Mouse (Mus musculus): ENCODE results near the gene Stx16.
A peak's percentile ranks its signal among the peaks of the same experiment; 100 is the strongest.

The Stx16 gene

DNA sequence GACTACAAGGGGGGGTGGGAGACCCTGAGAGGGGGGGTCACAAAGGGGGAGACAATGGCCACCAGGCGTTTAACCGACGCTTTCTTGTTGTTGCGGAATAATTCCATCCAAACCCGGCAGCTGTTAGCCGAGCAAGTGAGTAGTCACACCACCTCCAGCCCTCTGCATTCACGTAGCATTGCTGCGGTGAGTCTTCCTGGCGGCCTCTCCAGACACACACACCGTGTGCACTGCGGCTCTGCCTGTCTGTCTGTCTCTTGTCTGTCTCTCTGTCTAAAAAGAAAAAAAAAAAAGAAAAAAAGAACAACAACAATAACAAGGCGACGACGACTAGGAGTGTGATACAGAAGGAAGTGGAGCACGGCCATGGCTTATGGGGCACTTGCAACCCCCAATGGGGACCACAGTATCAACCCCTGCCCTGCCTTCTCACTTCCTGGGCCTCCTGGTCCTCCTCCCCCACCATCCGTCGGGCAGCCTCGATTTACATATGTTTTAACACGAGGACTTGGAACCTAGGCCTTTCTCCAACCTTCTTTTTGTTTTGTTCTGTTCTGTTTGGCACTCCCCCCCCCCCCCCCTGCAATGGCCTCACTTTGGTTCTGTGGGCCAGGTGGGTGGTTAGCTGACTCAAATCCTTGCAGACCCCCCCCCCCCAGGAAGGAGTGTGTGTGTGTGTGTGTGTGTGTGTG is 1.0 kb downstream of the Stx16 start:
- DNase-seq: peak in 1 of 2 experiments; percentile 35

DNA sequence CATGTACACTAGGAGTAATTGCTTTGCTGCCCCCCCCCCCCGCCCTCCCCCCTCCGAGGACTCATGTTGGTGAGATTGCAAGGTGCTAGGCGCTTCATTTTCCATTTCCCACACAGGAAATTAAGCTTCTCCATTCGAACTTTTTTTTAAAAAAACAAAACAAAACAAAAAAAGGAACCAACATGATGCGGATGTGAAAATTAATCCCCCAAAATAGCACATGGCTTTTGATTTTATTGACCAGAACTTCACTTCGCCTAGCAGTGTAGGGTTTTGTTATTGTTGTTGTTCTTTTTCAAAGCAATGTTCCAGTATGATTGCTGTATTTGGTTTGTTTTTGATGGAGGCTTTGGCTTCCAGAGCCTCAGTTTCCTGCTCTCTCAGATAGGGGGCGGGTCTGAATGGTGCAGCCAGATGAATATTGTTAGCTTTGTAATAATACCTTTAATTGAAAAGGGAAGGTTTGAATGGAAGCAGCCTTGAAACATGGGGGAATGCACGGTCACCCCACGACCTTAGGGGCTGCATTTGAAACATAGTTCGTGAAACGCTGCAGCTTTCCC is 1.7 kb downstream of the Stx16 start:
- no peak for DNase-seq

DNA sequence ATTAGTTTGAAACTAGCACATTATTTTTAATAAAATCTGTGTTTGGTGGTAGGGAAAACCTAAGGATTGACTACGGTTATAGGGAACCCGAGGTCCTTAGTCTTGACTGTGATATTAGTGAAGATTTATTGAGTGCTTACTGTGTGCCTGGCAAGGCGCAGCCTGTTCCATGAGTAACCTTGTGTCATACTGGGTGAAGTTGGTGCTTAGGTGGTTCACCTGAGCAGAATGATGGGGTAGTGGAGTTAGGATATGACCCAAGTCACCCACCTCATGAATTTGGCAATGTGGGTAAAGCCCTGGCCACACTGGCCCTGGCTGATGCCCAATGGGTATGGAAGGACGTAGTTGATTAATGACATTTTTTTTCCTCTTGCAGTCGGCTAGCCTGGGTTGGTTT is 5.7 kb downstream of the Stx16 start:
- no peak for DNase-seq

DNA sequence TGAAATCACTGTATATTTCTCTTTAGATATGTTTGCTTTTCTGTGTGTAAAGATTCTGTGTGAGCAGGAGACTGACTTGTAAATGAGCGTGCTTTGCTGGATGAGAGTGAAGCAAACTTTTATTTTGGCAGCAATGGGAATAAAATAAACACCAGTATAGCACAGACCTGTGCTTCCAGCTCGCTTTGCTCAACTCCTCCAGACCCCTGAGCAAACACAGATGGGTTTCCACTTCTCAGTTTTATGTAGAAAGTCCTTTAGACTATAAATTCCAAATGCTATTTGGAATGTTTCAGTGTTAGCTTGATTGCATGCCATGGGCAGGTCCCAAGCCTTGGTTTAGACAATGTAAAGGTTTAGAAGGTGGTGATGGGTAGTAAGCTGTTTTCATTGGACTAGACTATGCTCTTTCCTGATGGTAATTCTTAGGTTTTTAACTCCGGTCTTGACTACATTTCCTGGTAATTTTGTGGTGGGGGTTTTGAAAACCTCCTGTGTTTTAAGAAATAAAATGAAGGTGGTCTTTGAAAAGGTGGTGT is 6.3 kb downstream of the Stx16 start:
- DNase-seq: no peak

DNA sequence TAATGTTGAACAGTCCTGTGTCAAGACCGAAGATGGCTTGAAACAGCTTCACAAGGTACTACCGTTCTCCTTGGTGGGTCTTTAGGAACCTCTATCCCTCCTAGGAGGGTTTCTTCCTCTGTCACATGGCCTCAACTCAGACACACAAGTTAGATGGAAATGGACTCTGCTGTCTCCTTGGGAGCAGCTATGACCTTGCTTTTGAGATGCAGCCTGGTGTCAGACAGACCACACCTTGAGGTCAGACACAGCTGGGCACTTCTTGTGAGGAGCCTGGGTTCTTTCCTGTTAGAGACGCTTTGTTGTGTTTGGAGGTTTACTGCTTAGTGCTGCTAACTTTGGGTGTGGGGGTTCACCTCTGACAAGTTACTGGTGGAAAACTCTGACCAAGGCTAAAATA is 19.0 kb downstream of the Stx16 start:
- DNase-seq: no peak

DNA sequence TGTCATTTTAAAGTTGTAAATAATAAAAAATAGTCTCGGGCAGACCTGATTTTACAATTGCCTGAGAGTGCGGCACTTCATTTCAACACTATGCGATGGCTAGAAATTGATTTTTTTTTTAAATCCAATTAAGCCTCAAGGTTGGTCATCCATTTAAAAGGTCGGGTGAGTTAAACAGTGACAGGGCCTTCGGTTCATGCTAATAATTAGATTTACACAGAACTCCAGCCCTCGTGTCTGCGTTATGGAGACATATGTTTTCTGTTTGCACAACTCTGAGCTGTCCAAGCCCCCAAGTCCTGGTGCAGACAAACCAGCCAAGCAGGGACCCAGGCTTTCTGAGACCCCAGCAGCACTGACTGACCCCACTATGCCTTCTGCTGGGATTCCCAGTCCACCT is 26.3 kb downstream of the Stx16 start:
- DNase-seq: no peak

DNA sequence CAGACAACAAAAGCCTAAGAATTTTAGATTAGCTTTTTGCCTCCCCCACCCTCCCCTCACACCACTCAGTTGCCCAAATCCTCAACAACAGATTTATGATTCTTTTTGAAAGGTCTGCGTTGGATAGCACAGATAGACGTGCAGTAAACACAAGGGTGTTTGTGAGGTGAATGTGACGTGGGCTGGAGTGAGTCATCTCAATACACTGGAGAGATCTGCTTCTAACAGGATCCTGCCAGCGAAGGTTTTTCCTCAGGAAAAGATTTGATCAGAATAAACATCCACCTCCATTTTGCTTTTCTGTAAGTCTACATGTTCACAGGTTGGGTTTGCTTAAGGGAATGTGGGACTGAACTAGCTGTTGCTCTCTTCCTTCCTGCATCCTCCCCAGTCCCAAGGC is 27.4 kb downstream of the Stx16 start:
- DNase-seq: no peak

DNA sequence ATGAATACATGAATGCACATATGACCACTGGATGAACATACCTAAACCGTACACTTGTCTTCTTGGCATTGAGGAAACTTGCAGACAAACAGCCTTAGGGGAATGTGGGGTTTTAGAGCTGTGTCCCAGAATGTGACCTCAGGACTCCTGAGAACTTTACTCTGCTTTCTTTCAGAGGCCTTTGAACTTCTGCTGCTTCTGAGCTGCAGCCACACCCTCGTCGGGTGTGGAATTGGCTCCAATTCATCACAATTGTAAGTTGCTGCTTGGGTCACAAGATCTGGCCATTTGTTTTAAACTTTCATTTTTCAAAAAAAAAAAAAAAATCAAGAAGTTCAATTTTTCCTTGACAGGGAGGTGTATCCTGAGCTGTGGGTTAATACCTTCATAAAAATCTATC is 31.3 kb downstream of the Stx16 start:
- peak in 1 of 2 experiments; percentile 27 for DNase-seq

DNA sequence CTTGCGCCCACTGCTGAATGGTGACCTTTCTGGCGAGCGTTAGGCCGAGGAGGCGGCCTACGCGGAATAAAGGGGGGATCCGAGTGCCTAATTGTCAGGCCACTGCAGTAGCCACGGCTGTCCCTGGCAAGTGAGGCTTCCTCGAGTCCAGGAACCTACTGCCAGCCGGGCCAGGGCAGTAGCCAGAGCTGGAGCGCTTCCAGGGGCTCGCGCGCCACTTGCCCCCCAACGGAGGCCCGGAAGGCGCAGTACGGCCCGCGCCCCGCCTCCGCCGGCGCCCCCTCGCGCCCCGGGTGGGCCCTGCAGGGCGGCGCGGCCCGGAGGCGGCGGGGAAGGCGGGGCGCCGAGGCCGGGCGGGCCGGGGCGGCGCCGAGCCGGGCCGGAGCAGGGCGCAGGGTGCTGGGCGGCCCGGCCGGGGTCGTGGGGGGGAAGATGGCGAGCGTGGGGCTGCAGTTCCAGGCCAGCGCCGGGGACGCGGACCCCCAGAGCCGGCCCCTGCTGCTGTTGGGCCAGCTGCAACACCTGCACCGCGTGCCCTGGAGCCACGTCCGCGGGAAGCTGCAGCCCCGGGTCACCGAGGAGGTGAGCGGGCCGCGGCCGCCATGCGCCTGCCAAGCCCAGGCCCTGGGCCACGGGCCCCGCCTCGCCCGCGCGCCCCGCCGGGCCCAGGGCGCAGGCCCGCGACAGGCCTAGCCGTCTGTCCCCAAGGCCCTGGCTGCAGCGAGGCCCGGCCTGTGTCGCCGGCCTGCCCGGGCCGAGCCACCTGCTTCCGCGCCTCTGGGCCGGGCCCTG is 34.1 kb downstream of the Stx16 start, which contains the start of gene Npepl1:
Gene Npepl1 (plus strand): TSS at position 359 of the 792 bp plus-strand sequence.
- peak; percentile 72 to 87 for DNase-seq

DNA sequence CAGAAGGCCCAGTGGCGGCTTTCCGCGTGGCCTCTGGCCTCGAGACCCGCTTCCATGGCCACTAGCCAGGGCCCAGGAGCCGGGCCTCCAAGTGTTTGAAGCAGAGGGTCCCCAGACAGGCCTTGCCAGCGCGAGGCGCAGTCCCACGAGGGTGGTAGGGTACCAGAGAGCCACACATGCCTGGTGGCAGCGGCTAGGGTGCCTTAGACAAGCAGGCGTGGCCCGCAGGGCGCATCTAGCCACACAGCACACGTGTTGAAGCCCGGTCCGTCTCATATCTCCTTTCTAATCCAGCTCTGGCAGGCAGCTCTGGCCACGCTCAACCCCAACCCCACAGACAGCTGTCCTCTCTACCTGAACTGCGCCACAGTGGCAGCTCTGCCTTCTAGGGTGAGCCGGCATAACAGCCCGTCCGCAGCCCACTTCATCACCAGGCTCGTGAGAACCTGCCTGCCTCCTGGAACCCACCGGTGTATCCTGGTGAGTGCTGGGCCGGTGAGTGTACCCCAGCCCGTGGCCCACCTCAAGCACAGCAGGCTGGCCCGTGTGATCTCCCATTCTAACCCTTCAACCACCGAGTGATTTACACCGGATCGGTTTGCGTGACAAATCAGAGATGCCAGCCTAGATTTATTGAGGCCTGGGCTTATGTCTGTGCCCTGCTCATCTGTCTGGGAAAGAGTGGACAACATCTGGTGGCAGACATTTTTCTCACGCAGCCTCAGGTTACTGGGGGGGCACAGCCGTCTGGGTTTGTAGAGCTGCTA is 34.9 kb downstream of the Stx16 start:
- peak in 1 of 2 experiments; percentile 20 for DNase-seq

DNA sequence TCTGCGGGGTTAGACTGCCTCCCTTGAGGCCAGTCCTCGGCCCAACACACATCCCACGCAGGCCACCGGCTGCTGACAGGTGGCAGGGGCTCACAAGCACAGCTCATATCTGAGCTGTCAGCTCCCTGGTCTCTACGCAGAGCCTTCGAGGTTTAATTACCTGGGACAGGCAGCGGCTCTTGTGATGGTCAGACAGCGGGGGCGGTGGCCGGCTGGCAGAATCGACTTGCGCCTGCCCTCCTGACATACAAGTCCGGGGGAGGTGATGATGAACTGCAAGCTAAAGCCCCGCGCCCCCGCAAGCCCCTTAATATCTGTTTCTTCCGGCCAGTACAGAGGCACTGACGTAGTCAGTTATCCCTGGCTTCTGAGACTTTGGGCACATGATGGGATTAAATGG is 36.8 kb downstream of the Stx16 start:
- no peak for DNase-seq

DNA sequence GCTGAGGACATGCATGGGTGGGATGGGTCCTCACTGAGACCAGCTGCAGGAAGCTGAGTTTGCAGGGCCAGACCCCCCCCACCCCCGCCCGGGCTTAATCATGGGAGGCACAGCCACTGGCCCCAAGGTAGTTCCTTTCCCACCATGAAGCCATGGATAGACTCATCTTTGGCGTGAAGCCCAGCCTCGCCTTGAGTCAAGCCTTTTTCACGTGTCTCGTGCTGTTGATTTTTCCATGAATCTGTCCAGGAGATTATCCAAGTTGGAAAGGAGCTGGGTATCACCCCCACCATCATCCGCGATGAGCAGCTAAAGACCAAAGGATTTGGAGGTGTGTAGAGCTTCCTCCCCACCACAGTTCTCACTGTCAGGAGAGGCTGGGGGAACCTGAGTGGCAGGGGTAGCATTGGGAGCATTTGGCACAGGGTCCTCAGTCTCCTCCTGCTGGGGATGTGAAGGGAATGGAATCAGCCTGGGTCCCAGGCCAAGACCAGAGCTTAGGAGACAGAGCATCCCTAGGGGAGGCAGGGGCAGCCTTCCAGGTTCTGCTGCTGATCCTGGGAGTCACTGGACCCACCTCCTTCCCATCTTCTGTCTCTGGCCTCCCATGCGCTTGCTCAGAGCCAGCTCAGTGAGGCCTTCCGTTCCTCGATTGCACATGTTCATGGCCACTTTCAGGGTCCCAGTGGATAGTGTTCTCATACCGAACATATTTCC is 38.2 kb downstream of the Stx16 start:
- no peak for DNase-seq

DNA sequence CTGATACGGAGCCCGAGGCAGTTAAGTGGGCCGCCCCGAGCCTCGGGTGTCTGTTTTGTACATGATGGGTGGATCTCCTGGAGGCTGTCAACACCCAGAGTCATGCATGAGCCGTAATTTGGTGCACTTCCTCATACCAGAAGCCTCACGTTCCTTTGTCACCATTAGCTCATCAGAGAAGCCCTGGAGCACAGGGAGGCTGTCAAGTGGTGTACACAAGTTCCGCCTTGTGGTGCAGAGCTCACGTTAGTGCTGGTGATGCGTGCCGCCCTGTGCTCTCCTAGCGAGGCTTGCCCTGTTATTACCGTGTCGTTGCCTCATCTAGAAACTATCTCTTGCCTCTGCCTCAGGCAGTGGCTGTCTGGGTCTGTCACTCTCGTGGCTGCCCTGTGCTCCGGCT is 40.8 kb downstream of the Stx16 start:
- DNase-seq: no peak

DNA sequence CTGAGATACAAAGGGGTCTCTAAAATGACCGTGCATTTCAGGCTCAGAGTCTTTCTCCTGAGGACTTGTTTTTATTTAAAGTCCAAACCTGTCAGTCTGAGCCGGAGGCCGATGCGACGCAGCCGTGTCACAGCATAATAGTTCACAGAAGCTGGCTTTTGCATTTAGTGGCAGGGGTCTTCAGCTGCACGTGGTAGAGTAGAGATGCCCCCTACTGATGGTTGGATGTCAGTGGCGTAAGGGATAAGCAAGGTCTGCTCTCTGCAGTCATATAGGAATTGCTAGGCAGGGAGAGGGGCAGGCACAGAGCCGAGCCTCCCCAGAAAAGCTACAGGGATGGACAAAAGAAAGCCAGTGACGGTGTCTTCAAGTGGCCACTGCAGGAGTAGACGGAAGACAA is 42.0 kb downstream of the Stx16 start:
- no peak for DNase-seq

DNA sequence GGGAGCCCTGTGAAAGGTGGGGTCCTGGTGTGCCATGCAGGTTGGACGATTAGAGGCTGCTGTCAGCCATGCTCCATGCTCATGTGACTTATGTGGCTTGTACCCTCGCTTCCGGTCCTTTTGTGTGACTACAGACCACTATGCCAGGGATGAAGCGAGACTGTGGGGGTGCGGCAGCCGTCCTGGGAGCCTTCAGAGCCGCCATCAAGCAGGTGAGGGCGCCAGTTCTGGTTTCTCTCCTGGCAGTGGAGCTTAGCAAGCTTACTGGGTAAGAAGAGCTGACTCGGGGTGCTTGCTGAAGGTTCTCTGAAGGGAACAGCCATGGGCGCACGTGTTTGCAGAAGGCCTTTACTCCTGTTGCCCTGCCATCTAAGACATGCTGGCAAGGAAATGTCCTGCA is 43.2 kb downstream of the Stx16 start:
- DNase-seq: no peak

DNA sequence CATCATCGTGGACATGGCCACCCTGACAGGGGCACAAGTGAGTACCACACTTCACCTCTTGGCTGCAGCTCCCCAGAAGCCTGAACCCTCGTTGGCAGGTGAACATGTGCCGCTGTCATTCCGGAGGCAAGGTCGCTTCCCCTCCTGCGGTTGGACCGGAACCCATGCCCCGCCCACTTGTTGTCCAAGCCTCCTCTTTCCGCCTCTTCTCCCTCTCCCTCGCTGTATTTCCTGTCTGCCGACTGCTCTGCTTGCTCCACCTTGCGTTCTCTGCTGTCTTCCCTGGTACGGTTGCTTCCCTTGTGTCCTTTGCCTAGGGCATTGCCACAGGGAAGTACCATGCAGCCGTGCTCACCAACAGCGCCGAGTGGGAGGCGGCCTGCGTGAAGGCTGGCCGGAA is 44.5 kb downstream of the Stx16 start:
- DNase-seq: no peak

DNA sequence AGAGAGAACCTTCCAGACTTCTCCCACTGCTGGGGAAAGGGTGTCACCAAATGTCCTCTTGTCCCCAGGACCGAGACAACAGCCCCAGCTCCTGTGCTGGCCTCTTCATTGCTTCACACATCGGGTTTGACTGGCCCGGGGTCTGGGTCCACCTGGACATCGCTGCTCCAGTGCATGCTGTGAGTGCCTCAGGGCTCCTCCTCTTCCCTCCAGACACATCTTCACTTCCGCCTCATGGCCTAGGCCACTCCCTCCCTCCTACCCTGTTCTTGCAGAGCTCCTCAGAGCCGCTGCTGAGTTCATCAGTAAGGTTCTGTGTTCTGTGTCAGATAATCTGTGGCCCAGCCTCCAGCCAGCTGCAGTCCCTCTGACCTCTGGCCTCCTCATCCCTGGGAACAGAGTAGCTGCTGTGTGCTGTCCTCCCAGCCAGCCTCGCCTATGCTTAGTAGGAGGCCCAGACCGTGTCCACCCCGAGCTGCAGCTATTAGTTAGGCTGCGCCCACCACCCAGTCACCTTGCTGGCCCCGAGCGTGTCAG is 45.4 kb downstream of the Stx16 start:
- DNase-seq: no peak

DNA sequence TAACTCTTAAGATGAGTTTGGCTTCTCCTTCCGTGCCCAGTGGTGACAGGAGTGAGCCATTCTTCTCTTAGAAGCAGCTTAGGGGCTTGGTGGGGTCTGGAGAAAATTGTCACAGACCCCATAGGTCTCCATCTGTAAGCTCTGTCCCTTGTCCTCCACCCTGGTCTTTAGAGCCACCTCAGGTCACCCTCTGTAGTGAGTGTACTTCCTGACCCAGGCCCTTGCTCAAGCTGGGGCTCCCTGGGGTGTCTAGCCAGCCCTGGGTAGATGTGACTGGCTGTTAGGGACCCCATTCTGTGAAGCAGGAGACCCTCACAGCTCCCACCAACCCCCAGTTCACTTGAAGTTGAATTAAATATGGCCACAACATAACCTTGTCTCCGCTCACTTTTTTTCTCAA is 46.2 kb downstream of the Stx16 start:
- no peak for DNase-seq

DNA sequence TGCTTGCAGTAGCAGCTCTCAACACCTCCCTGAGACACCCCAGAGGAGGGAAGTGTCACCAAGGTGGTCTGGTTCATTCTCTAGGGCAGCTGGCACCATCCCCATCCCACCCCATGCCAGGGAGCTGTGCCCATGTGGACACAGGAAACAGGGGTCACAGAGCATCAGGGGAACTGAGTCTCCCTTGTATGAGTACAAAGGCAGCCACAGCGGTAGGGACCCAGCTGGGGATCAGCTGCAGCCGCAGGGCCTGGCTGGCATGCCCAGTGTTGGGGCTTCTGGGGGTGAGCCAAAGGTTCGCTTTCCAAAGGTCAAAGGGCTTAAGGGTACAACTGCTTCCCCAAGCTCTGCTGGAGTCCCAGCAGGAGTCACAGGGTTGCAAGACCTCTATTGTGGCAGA is 47.6 kb downstream of the Stx16 start:
- DNase-seq: no peak

DNA sequence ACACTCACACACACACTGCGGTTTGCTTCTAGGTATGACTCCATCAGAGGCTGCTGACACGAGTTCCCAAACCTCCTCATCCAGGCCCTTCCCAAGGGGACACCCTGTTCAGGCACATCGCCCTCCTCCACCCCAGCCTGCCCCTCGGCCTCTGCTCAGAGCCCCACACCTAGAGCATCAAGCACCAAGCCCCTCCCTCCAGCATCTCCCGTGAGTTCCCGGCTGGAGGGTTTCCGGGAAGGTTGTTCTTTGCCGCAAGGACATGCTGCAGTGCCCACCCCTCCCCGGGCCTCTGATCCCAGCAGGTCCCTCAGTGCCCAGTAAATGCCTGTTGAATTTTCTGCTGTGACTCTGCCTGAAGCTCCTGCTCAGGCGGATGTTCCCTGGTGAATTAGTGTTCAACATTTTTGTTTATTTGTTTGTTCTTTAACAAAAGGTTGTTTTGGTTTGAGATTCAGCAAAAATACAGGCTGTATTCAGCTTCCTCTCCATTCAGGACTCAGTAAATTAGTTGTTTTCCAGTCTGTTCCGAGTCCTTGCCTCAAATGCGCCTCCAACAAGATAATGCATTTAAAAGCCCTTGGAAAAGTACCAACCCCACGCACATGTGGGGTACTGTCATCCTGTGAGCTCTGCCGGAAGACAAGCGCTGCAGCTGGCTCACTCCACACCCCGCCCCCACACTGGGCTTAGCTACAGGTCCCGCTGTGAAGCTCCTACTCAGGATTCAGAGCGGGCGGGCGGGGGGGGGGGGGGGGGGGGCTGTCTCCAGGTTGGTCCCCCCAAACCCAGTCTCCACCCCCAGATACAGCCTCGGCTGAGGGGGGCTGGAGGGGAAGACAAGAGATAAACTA is 50.6 kb downstream of the Stx16 start:
- DNase-seq: peak; percentile 16 to 59

DNA sequence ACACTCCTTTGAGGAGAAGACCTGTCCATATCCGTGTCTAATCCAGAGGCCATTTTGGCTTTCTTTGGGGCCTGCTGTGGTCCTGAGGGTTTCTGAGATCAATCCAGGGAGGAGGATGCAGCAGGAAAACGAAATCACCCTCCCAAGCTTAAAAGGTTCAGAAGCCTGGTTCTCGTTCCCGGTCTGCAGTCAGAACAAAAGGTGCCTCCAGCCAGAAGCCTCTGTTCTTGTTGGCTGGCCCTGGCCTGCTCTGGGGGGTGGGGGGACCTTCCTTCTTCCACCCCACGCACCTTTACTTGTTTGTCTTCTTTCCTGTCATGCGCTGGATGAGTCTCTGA is 51.2 kb downstream of the Stx16 start:
- no peak for DNase-seq

All from kidney, postnatal 36 days (tissue).